Mouse (Mus musculus) hindbrain, embryonic 13.5 days (tissue): ENCODE data around the gene Sema3f. TPM values are rescaled to one million over a fixed set of nuclear protein-coding genes. Genes with fewer than 3 reads are reported as not detected.

Experiments used
- ATAC-seq: fragments of 200-750 bp; cut with Nextera tagmentation; 2 replicates; pipeline ENCODE4 v1.8.0; 2017; ENCODE audit warnings: moderate TSS enrichment; ENCODE audit not compliant: low FRiP score
- H3K27ac ChIP-seq: fragments of 300-500 bp; sonication (generic); 2 replicates; pipeline ENCODE4 v1.5.1; 2015; ENCODE audit warnings: inconsistent platforms, mild to moderate bottlenecking, moderate library complexity
- H3K27me3 ChIP-seq: fragments of 300-500 bp; sonication (generic); 2 replicates; pipeline ENCODE4 v1.6.1; 2015; ENCODE audit warnings: mild to moderate bottlenecking, inconsistent platforms
- H3K36me3 ChIP-seq: fragments of 300-500 bp; sonication (generic); 2 replicates; pipeline ENCODE4 v1.6.1; 2015; ENCODE audit warnings: mild to moderate bottlenecking, inconsistent platforms
- H3K4me1 ChIP-seq: fragments of 300-500 bp; sonication (generic); replicated peaks from 2 replicates; pipeline ENCODE4 v1.6.1; 2015; ENCODE audit warnings: inconsistent platforms
- H3K4me2 ChIP-seq: fragments of 300-500 bp; sonication (generic); 2 replicates; pipeline ENCODE4 v1.6.1; 2015; ENCODE audit warnings: inconsistent platforms, mild to moderate bottlenecking, moderate library complexity
- H3K4me3 ChIP-seq: fragments of 300-500 bp; sonication (generic); 2 replicates; pipeline ENCODE4 v1.5.1; 2015; ENCODE audit warnings: mild to moderate bottlenecking, inconsistent platforms
- H3K9ac ChIP-seq: fragments of 300-500 bp; sonication (generic); 2 replicates; pipeline ENCODE4 v1.6.1; 2015; ENCODE audit warnings: mild to moderate bottlenecking, inconsistent platforms
- H3K9me3 ChIP-seq: fragments of 300-500 bp; sonication (generic); 2 replicates; pipeline ENCODE4 v1.6.1; 2016; ENCODE audit warnings: inconsistent platforms
- WGBS: fragments of 180-500 bp; shearing (Covaris S2); methylation state at CpG from one replicate; pipeline ENCODE4 v1.1.7; 2015; 5-methylcytosine and 5-hydroxymethylcytosine counted together
- polyA plus RNA-seq: library from polyadenylated mRNA; unstranded; fragments of >200 nt; fragmentation: Nextera tagmentation; extraction: Ambion mirVana; gene quantifications from 2 replicates; pipeline ENCODE4 v1.2.1, GENCODE M21; 2015

Sema3f gene
- polyA plus RNA-seq, 1 experiment from 2014 or later = 17.0 TPM

- H3K36me3 ChIP-seq = no peaks in the 10 kb centered on the region
- H3K4me1 ChIP-seq = peaks cover 51% of the 10 kb centered on the region
- H3K4me3 ChIP-seq = peak overlapping the region; percentile 44
- H3K27ac ChIP-seq = peak overlapping the region; percentile 60
- peak overlapping the region; percentile 74 for H3K4me2 ChIP-seq
- peaks cover 52% of the 10 kb centered on the region for H3K27me3 ChIP-seq
- WGBS = 2% methylated on average over 24 of the region's 24 CpGs
- H3K9ac ChIP-seq = peak overlapping the region; percentile 71
- ATAC-seq = peak; percentile 60
- H3K9me3 ChIP-seq = no peaks in the 10 kb centered on the region
Observed at GRCm38 (mm10) chr9:107667219-107667618, 43.1 kb downstream of the Sema3f start.

GRCm38 (mm10) chr9:107666751-107667205, 43.5 kb downstream of the Sema3f start:
- ATAC-seq = 0 out of 2 replicates have a peak, but pooled peaks have one; percentile 6
- Histone ChIP-seq H3K36me3 (no peaks in the 10 kb centered on the region), H3K27me3 (peaks cover 52% of the 10 kb centered on the region), H3K4me1 (peaks cover 51% of the 10 kb centered on the region), H3K4me2 (peak overlapping the region; percentile 74), H3K9me3 (no peaks in the 10 kb centered on the region), H3K9ac (peak overlapping the region; percentile 71), H3K4me3 (peak overlapping the region; percentile 44), H3K27ac (peak overlapping the region; percentile 60)
- WGBS = under 1% methylated on average over 30 of the region's 30 CpGs

GRCm38 (mm10) chr9:107665308-107665707, 45.0 kb downstream of the Sema3f start:
- H3K9me3 ChIP-seq = no peaks in the 10 kb centered on the region
- H3K4me3 ChIP-seq = peak overlapping the region; percentile 44; the same call in 1 of the 2 replicates
- no peaks in the 10 kb centered on the region for H3K36me3 ChIP-seq
- peaks cover 51% of the 10 kb centered on the region for H3K27me3 ChIP-seq
- H3K4me2 ChIP-seq = peak overlapping the region; percentile 74; the same call in 1 of the 2 replicates
- H3K9ac ChIP-seq = 0 out of 2 replicates have a peak overlapping the region, but pooled peaks have one; percentile 46
- peaks cover 58% of the 10 kb centered on the region for H3K4me1 ChIP-seq
- no peak overlapping the region for H3K27ac ChIP-seq
- WGBS = 80% methylated on average over 7 of the region's 7 CpGs
- no peak for ATAC-seq

GRCm38 (mm10) chr9:107663525-107663924, 46.8 kb downstream of the Sema3f start:
- H3K4me3 ChIP-seq = no peak overlapping the region
- H3K27me3 ChIP-seq = peaks cover 40% of the 10 kb centered on the region
- ATAC-seq = no peak
- peaks cover 64% of the 10 kb centered on the region for H3K4me1 ChIP-seq
- H3K36me3 ChIP-seq = no peaks in the 10 kb centered on the region
- peak overlapping the region; percentile 17; the same call in 1 of the 2 replicates for H3K4me2 ChIP-seq
- no peaks in the 10 kb centered on the region for H3K9me3 ChIP-seq
- WGBS = 34% methylated on average over 9 of the region's 9 CpGs
- H3K9ac ChIP-seq = peak overlapping the region; percentile 46
- no peak overlapping the region; the same call in 1 of the 2 replicates for H3K27ac ChIP-seq

- H3K4me3 ChIP-seq = no peak overlapping the region
- peaks cover 52% of the 10 kb centered on the region for H3K4me1 ChIP-seq
- H3K9me3 ChIP-seq = no peaks in the 10 kb centered on the region
- no peak for ATAC-seq
- H3K36me3 ChIP-seq = no peaks in the 10 kb centered on the region
- no peak overlapping the region for H3K4me2 ChIP-seq
- peaks cover 30% of the 10 kb centered on the region for H3K27me3 ChIP-seq
- H3K9ac ChIP-seq = no peak overlapping the region
- H3K27ac ChIP-seq = no peak overlapping the region
- WGBS = 94% methylated on average over 8 of the region's 8 CpGs
Observed at GRCm38 (mm10) chr9:107662342-107662741, 47.9 kb downstream of the Sema3f start.

- no peaks in the 10 kb centered on the region for H3K9me3 ChIP-seq
- peaks cover 14% of the 10 kb centered on the region for H3K27me3 ChIP-seq
- ATAC-seq = no peak
- peaks cover 37% of the 10 kb centered on the region for H3K4me1 ChIP-seq
- no peaks in the 10 kb centered on the region for H3K36me3 ChIP-seq
- H3K9ac ChIP-seq = no peak overlapping the region
- H3K4me3 ChIP-seq = no peak overlapping the region
- no peak overlapping the region for H3K4me2 ChIP-seq
- H3K27ac ChIP-seq = no peak overlapping the region
- 50% methylated on average over 3 of the region's 3 CpGs for WGBS
Observed at GRCm38 (mm10) chr9:107660777-107661176, 49.5 kb downstream of the Sema3f start.

GRCm38 (mm10) chr9:107659961-107660360, 50.3 kb downstream of the Sema3f start:
- Histone ChIP-seq H3K9me3 (no peaks in the 10 kb centered on the region), H3K4me2 (no peak overlapping the region), H3K9ac (no peak overlapping the region), H3K4me1 (peaks cover 35% of the 10 kb centered on the region), H3K27ac (peak overlapping the region; percentile 62), H3K36me3 (no peaks in the 10 kb centered on the region), H3K27me3 (peaks cover 6% of the 10 kb centered on the region), H3K4me3 (no peak overlapping the region)
- ATAC-seq = no peak
- WGBS = 78% methylated on average over 3 of the region's 3 CpGs

- no peaks in the 10 kb centered on the region for H3K36me3 ChIP-seq
- peaks cover 35% of the 10 kb centered on the region for H3K4me1 ChIP-seq
- no peak overlapping the region for H3K9ac ChIP-seq
- 0 out of 2 replicates have a peak, but pooled peaks cover 3% of the 10 kb centered on the region for H3K27me3 ChIP-seq
- H3K4me3 ChIP-seq = no peak overlapping the region
- no peaks in the 10 kb centered on the region for H3K9me3 ChIP-seq
- 51% methylated on average over 10 of the region's 10 CpGs for WGBS
- peak; percentile 51; the same call in 1 of the 2 replicates for ATAC-seq
- H3K27ac ChIP-seq = peak overlapping the region; percentile 62
- no peak overlapping the region for H3K4me2 ChIP-seq
Observed at GRCm38 (mm10) chr9:107659551-107659950, 50.7 kb downstream of the Sema3f start.

GRCm38 (mm10) chr9:107658096-107658495, 52.2 kb downstream of the Sema3f start:
- Histone ChIP-seq H3K4me3 (no peak overlapping the region), H3K36me3 (no peaks in the 10 kb centered on the region)

GRCm38 (mm10) chr9:107657144-107657543, 53.1 kb downstream of the Sema3f start:
- no peak for ATAC-seq
- Histone ChIP-seq H3K4me3 (no peak overlapping the region), H3K9me3 (no peaks in the 10 kb centered on the region), H3K4me2 (no peak overlapping the region), H3K4me1 (peaks cover 21% of the 10 kb centered on the region), H3K27me3 (no peaks in the 10 kb centered on the region), H3K9ac (no peak overlapping the region), H3K36me3 (no peaks in the 10 kb centered on the region), H3K27ac (no peak overlapping the region)
- 88% methylated on average over 5 of the region's 5 CpGs for WGBS

More at GRCm38 (mm10) chr9:107658096-107658495, 52.2 kb downstream of the Sema3f start:
- Histone ChIP-seq H3K4me1 (peaks cover 25% of the 10 kb centered on the region), H3K9me3 (no peaks in the 10 kb centered on the region), H3K27ac (no peak overlapping the region), H3K4me2 (no peak overlapping the region), H3K27me3 (no peaks in the 10 kb centered on the region), H3K9ac (no peak overlapping the region)
- 91% methylated on average over 6 of the region's 6 CpGs for WGBS
- no peak for ATAC-seq

GRCm38 (mm10) chr9:107654585-107654984, 55.7 kb downstream of the Sema3f start:
- Histone ChIP-seq H3K27me3 (no peaks in the 10 kb centered on the region), H3K4me3 (no peak overlapping the region), H3K27ac (no peak overlapping the region), H3K36me3 (no peaks in the 10 kb centered on the region), H3K9ac (no peak overlapping the region), H3K9me3 (no peaks in the 10 kb centered on the region), H3K4me2 (no peak overlapping the region), H3K4me1 (peaks cover 33% of the 10 kb centered on the region)
- 80% methylated on average over 4 of the region's 4 CpGs for WGBS
- ATAC-seq = no peak

GRCm38 (mm10) chr9:107653474-107653873, 56.8 kb downstream of the Sema3f start:
- Histone ChIP-seq H3K27ac (no peak overlapping the region), H3K36me3 (no peaks in the 10 kb centered on the region), H3K9me3 (no peaks in the 10 kb centered on the region), H3K4me1 (peaks cover 31% of the 10 kb centered on the region), H3K4me2 (no peak overlapping the region), H3K27me3 (no peaks in the 10 kb centered on the region), H3K9ac (no peak overlapping the region), H3K4me3 (no peak overlapping the region)
- ATAC-seq = no peak
- WGBS = 95% methylated on average over 2 of the region's 2 CpGs
